Mouse (Mus musculus) kidney, postnatal 0 days (tissue): ENCODE data around the gene Ctrc. TPM values are rescaled to one million over a fixed set of nuclear protein-coding genes. Genes with fewer than 3 reads are reported as not detected.

Source experiments
- ATAC-seq: fragments of 200-750 bp; cut with Nextera tagmentation; replicated peaks from 2 replicates; pipeline ENCODE4 v1.8.0; 2017; ENCODE audit warnings: low read depth, moderate number of reproducible peaks, moderate TSS enrichment, moderate library complexity; ENCODE audit not compliant: low FRiP score
- DNase-seq: peaks from one replicate; pipeline ENCODE4 v3.0.0-alpha.2; 2016; ENCODE audit warnings: low spot score
- H3K27ac ChIP-seq: fragments of 300-500 bp; sonication (generic); 2 replicates; pipeline ENCODE4 v1.5.1; 2014; ENCODE audit warnings: mild to moderate bottlenecking
- H3K27me3 ChIP-seq: fragments of 300-500 bp; sonication (generic); 2 replicates; pipeline ENCODE4 v1.6.1; 2014; ENCODE audit warnings: low read length, mixed read lengths; ENCODE audit not compliant: insufficient read depth
- H3K36me3 ChIP-seq: fragments of 300-500 bp; sonication (generic); 2 replicates; pipeline ENCODE4 v1.6.1; 2014; ENCODE audit warnings: low read length, mixed read lengths; ENCODE audit not compliant: insufficient read depth
- H3K4me1 ChIP-seq: fragments of 300-500 bp; sonication (generic); replicated peaks from 2 replicates; pipeline ENCODE4 v1.6.1; 2014; ENCODE audit warnings: antibody characterized with exemption, low read length, mixed read lengths; ENCODE audit not compliant: insufficient read depth
- H3K4me2 ChIP-seq: fragments of 300-500 bp; sonication (generic); 2 replicates; pipeline ENCODE4 v1.6.1; 2014; ENCODE audit warnings: mild to moderate bottlenecking, low read length, moderate library complexity, mixed read lengths
- H3K4me3 ChIP-seq: fragments of 300-500 bp; sonication (generic); replicated peaks from 2 replicates; pipeline ENCODE4 v1.5.1; 2014; ENCODE audit warnings: low read depth, low read length
- H3K9ac ChIP-seq: fragments of 300-500 bp; sonication (generic); 2 replicates; pipeline ENCODE4 v1.6.1; 2014; ENCODE audit warnings: low read depth, low read length
- H3K9me3 ChIP-seq: fragments of 300-500 bp; sonication (generic); replicated peaks from 2 replicates; pipeline ENCODE4 v1.6.1; 2016; ENCODE audit warnings: low read length, inconsistent platforms, mixed read lengths
- CTCF ChIP-seq: IDR thresholded peaks from 2 replicates; pipeline ENCODE4 v1.5.1; 2016; ENCODE audit warnings: antibody characterized with exemption, low read depth, mild to moderate bottlenecking, moderate library complexity
- WGBS: fragments of 180-500 bp; shearing (Covaris S2); extraction: QIAGEN DNeasy Blood & Tissue Kit; methylation state at CpG from one replicate; pipeline ENCODE4 v1.1.7; 2014; 5-methylcytosine and 5-hydroxymethylcytosine counted together
- polyA plus RNA-seq: library from polyadenylated mRNA; unstranded; fragments of >200 nt; fragmentation: Nextera tagmentation; extraction: Ambion mirVana; gene quantifications from 2 replicates; pipeline ENCODE4 v1.2.1, GENCODE M21; 2015

Ctrc gene
- polyA plus RNA-seq, 1 experiment from 2014 or later, result not detected

DNA sequence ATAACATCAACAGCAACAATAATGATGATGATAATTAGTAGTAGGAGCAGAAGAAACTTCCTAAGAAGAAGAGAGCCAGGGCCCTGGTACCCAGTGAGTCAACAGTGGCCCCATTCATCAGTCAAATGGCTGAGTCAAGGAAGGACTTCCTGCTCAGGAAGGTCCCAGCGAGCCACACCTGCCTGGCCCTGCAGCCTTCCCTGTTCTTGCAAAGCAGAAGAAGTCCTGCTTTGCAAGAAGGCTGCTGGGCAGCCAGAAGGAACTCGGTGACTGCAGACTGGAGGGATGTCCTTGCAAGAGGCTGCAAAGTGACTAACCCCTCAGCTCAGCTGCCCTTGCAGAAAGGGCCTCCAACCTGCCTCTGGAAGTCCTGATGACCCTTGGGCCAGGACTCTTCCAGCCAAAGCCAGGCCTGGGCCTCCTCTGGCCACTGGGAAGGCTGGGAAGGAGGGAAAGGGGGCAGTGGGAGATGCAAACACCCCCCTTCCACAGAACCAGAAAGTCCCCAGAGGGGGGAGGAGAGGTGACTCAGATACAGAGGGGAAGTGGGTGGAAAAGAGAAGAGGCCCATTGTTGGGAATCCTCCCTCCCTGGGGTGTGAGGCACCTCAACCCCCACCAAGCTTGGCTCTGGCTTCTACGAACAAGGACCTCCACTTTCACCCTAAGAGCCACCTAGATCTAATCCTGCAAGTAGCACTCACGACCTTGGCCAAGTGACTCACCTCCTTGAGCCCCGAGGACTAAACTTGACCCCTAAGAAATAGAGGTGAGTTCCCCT lies 23.5 kb upstream of the Ctrc start:
- Histone ChIP-seq H3K27ac (no peak overlapping the region), H3K9me3 (no peaks in the 10 kb centered on the region), H3K9ac (no peak overlapping the region), H3K4me2 (no peak overlapping the region), H3K4me1 (peaks cover 13% of the 10 kb centered on the region; the same call in 1 of the 2 replicates), H3K4me3 (no peak overlapping the region), H3K27me3 (no peaks in the 10 kb centered on the region), H3K36me3 (no peaks in the 10 kb centered on the region)
- no peak for TF ChIP-seq CTCF
- ATAC-seq (no peak), DNase-seq (no peak)
- WGBS, result 67% methylated on average over 5 of the region's 5 CpGs

DNA sequence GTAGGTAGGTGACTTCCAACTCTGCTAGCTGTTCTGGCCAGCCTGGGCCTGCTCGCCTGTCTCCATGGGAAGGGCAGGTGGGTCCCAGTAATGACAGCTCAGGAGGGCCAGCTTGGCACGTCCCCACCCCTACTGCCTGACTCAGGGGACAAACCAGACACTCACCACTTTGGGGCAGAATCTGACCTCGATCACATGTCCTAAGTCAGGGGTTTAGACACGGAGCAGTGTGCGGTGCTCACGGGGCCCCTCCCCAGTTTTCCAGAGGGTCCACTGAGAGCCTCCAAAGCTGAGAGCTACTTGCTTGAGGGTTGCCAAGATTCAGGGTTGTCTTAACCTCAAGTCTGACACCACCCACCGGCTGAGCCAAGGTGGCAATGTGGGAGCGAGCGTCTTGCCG lies 21.9 kb upstream of the Ctrc start:
- Histone ChIP-seq H3K4me2 (no peak overlapping the region), H3K27ac (no peak overlapping the region), H3K36me3 (no peaks in the 10 kb centered on the region), H3K9me3 (no peaks in the 10 kb centered on the region), H3K27me3 (no peaks in the 10 kb centered on the region), H3K9ac (no peak overlapping the region), H3K4me3 (no peak overlapping the region), H3K4me1 (0 out of 2 replicates have a peak, but pooled peaks cover 8% of the 10 kb centered on the region)
- no peak for TF ChIP-seq CTCF
- 85% methylated on average over 10 of the region's 10 CpGs for WGBS
- no peak for ATAC-seq
- no peak for DNase-seq

DNA sequence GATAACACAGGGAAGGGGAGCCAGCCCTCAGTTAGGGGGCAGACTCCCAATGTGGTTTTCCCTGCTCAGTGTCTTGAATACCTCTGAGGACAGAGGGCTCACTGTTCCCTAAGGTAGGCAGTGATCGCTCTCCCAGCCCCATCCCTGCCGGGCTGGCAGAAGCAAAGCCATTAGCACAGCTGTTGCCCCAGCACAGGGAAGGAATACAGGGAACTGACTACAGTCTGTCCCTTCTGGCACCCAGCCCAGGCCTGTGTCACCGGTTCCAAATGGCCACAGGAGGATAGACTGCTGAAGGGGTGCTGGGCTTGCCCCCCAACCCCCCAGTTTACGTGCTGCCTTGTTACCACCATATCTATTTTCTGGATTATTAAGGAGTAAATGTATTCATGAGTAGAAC lies 21.3 kb upstream of the Ctrc start:
- TF ChIP-seq CTCF, result no peak
- H3K4me1 ChIP-seq, result 0 out of 2 replicates have a peak, but pooled peaks cover 3% of the 10 kb centered on the region
- DNase-seq, result no peak
- H3K9ac ChIP-seq, result no peak overlapping the region
- no peaks in the 10 kb centered on the region for H3K27me3 ChIP-seq
- no peak overlapping the region for H3K4me3 ChIP-seq
- 39% methylated on average over 4 of the region's 4 CpGs for WGBS
- H3K4me2 ChIP-seq, result no peak overlapping the region
- no peaks in the 10 kb centered on the region for H3K36me3 ChIP-seq
- ATAC-seq, result no peak
- H3K9me3 ChIP-seq, result no peaks in the 10 kb centered on the region
- no peak overlapping the region for H3K27ac ChIP-seq

DNA sequence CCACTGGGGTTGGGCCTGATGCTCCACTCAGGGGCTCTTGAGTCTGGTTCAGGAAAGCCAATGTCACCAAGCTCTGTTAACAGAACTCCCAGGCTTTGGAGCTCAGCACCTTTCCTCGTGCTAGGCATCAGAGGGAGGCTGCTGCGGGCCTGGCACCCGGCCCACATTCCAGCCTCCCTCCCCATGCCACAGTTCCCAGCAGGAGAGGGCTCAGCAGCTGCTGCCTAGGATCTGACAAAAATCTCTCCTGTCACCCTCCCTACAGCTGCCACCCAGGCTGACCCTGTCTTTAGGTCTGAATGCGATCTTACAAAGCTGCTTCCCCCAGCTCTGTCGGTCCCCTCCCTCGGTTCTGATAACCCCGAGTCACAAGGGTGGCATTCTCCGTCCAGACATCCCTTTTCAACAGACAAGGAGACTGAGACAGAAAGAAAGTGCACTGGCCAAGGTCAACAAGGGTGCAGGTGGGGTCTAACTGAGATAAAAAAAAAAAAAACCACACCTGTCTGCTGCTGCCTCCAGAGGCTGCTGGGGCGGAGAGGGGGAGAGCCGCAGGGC lies 20.9 kb upstream of the Ctrc start:
- Histone ChIP-seq H3K4me2 (no peak overlapping the region), H3K9ac (no peak overlapping the region), H3K27me3 (no peaks in the 10 kb centered on the region), H3K9me3 (no peaks in the 10 kb centered on the region), H3K27ac (peak overlapping the region; percentile 11; the same call in 1 of the 2 replicates), H3K4me3 (no peak overlapping the region), H3K4me1 (0 out of 2 replicates have a peak, but pooled peaks cover 3% of the 10 kb centered on the region), H3K36me3 (no peaks in the 10 kb centered on the region)
- DNase-seq (peak; percentile 61), ATAC-seq (0 out of 2 replicates have a peak, but pooled peaks have one; percentile 38)
- TF ChIP-seq CTCF, result no peak
- 32% methylated on average over 10 of the region's 10 CpGs for WGBS

DNA sequence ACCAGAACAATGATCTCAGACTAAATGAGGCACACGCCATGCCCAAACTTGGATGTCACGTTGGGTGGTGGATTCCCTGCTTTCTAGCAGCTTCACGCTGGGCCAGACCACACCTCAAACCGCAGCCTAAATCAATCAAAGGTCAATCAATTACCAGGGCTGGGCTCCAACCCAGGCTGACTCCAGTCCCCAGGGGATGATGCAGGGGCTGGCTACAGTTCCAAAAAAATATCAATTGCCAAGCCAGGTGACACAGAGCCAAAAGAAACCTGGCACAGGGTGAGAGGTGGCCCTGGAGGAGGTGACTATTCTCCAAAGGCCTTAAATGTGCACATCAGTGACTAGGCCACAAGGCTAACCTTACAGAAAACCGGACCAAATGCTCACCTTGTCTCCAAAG lies 19.4 kb upstream of the Ctrc start:
- DNase-seq (no peak), ATAC-seq (no peak)
- H3K4me3 ChIP-seq, result no peak overlapping the region
- H3K9me3 ChIP-seq, result no peaks in the 10 kb centered on the region
- no peaks in the 10 kb centered on the region for H3K36me3 ChIP-seq
- no peak for TF ChIP-seq CTCF
- 0 out of 2 replicates have a peak, but pooled peaks cover 3% of the 10 kb centered on the region for H3K4me1 ChIP-seq
- no peak overlapping the region for H3K9ac ChIP-seq
- no peak overlapping the region for H3K4me2 ChIP-seq
- no peaks in the 10 kb centered on the region for H3K27me3 ChIP-seq
- WGBS, result 96% methylated on average over 5 of the region's 5 CpGs
- H3K27ac ChIP-seq, result no peak overlapping the region

DNA sequence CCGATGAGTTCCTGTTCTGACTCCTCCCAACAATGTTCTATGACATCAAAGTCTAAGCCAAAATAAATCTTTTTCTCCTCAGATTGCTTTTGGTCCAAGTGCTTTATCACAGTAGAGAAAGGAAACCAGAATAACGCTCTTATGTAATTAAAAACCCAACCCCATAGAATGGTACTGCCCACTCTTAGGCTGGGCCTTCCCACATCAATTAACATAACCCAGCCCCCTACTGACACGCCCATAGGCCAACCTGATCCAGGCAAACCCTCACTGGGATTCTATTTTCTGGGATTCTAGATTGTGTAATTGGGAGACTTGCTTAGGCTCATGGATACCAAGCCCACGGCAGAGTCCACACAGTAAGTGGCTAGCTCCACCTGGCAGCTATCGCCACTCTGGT lies 18.8 kb upstream of the Ctrc start:
- no peaks in the 10 kb centered on the region for H3K27me3 ChIP-seq
- 0 out of 2 replicates have a peak, but pooled peaks cover 3% of the 10 kb centered on the region for H3K4me1 ChIP-seq
- DNase-seq (no peak), ATAC-seq (no peak)
- H3K9me3 ChIP-seq, result no peaks in the 10 kb centered on the region
- no peak overlapping the region for H3K9ac ChIP-seq
- no peak overlapping the region for H3K4me2 ChIP-seq
- WGBS, result 85% methylated on average over 5 of the region's 5 CpGs
- no peak overlapping the region for H3K4me3 ChIP-seq
- no peak overlapping the region for H3K27ac ChIP-seq
- H3K36me3 ChIP-seq, result peaks cover 3% of the 10 kb centered on the region; the same call in 1 of the 2 replicates
- TF ChIP-seq CTCF, result no peak
